Mouse (Mus musculus) small intestine, adult 10 weeks (tissue): ENCODE results near the gene 4930480E11Rik. TPM values are rescaled to one million over a fixed set of nuclear protein-coding genes. Genes with fewer than 3 reads are reported as not detected.

Source experiments
- polyA plus RNA-seq: library from polyadenylated mRNA; stranded (reverse); fragments of 350-450 nt; fragmentation: Illumina TruSeq; extraction: RNeasy Lipid Tissue Mini Kit (QIAGEN cat#74804); gene quantifications from one replicate; pipeline ENCODE4 v1.2.3, GENCODE M21; 2014; ENCODE audit warnings: low replicate concordance

4930480E11Rik gene
- polyA plus RNA-seq: not detected

GRCm38 (mm10) chrX:78369343-78369742 lies at the start of gene 4930480E11Rik:
TSS of gene 4930480E11Rik (plus strand) at chrX:78369643.

Other genes starting within 250 kb of the 4930480E11Rik start
- not detected for gene Gm5938, start 244.2 kb upstream of the 4930480E11Rik start, polyA plus RNA-seq
- gene Obp1b, start 182.9 kb upstream of the 4930480E11Rik start, polyA plus RNA-seq: not detected
- gene Gm14743, start 123.7 kb upstream of the 4930480E11Rik start, polyA plus RNA-seq: not detected
- 4.5 TPM for gene Prrg1, start 214.3 kb downstream of the 4930480E11Rik start, polyA plus RNA-seq